Mouse (Mus musculus) cerebellum, adult (tissue): ENCODE measurements at regions not wholly inside any gene's neighbourhood (a gene's known extent, or its start where the extent isn't known, plus 50 kb on each side); places are given as distances from the start of the nearest gene placed in this dataset.

Experiments used
- ATAC-seq: cut with Nextera tagmentation; 2 replicates; pipeline ENCODE4 v1.9.2; 2017; ENCODE audit warnings: mild to moderate bottlenecking, moderate library complexity, mixed read lengths; ENCODE audit not compliant: insufficient number of reproducible peaks, low FRiP score, low TSS enrichment

DNA sequence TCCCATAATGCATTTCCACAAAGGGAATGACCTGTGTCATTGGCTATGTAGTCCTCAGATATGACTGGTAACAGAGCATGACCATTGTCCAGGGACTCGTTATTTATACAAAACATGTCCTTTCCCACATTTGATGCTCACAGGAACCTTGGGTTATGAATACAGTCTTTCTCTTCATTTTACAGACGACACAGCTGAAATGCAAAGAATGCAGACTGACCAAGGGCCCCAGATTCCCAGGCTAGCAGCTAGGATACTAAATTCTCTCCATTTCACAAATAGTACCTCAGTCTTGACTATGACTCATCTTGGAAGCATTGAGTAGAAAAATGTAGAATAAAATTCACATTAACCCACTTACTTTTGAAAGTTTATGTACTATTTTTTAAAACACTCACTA lies 182.7 kb upstream of the Sox4 start:
- no peak for ATAC-seq

DNA sequence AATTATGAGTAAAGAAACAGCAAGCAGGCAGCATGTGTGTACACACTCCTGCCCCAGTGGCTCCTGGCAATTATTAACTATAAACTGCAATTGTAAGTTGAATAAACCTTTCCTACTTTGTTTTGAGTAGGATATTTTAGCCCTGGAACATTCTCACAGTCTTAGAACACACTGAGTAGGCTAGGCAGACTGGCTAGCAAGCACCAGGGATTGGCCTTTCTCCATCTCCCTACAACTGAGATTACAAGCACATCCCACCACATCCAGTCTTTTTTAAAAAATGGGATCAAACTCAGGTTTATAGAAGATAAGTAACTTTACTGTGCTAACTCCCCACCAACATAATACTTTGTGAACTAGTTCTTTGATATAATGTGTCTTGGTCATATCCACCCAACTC lies 174.0 kb upstream of the Sox4 start:
- ATAC-seq, result no peak

DNA sequence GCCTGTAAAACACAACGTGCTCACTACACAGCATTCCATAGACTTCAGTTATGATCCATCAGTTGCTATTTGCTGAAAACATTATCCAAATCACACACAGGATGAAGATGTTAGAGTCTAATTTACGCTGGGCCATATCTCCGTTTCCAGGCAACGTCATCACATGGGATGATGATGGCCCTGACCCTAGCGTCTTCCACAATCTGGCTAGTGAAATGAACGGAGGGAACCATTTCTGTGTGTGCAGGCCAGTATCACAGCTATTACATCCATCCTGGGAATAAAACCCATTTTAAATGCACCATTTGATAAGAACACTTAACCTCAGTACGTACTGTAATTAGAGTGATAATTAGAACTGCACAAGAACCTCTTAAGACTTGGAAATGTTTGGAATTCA lies 170.0 kb upstream of the Sox4 start:
- no peak for ATAC-seq

DNA sequence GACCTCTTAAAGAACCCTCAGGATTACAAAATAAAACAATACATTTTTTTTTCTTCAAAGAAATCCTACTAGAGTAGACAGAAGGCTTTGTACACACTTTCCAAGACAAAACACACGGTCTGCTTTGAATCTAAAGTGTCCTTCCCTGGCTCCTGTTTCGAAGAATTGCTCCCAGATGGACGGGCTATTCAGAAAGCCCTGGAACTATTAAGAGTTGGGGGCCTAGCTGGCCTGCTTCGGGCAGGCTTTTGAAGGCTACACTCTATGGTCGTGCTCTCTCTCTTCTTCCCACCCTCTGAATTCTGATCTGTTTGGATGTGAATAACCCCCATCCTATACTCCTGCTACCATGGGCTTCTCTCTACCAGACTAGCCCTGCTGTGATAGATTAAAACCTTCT lies 167.6 kb upstream of the Sox4 start:
- ATAC-seq, result no peak

DNA sequence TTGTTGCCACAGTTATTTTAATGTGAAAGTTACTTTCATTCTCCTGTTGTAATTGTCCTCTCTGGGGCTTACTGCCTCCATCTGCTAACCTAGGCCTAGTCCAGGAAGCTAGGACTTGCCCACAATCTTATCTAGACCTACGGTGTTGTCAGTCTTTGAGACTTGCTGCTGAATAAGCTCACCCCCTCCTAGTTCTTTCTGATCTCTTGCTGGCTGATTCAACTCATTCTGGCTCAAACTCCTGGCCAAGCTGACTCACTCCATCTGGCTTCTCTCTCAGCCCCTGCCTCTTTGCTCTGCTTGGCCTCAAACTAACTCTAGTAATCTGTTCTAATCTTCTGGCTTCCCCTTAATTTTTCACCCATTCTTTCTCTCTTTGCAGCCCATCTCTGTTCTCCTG lies 165.8 kb upstream of the Sox4 start:
- no peak for ATAC-seq

DNA sequence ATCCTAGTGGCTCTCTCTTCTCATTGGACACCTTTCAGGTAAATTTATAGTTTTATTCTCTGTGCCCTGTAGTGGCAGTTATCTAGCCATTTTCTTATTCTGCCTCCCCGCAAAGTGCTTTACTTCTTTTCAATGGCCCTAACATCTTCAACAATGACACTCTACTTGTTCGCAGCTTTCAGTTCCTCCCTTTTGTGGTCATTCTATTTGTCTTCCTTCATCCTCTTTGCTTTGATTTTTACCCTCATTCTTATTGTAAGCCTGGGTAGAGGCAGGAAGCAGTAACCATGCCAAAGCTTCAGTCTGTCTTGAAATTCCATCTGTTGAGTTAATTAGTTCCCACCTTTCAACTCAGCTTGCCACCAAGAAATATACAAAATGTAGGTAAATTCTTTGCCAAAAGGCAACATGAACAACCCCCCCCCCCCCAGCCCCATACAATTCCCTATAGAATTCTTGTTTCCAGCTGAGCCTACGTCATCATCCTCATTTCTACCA lies 161.5 kb upstream of the Sox4 start:
- ATAC-seq, result peak; percentile 67

DNA sequence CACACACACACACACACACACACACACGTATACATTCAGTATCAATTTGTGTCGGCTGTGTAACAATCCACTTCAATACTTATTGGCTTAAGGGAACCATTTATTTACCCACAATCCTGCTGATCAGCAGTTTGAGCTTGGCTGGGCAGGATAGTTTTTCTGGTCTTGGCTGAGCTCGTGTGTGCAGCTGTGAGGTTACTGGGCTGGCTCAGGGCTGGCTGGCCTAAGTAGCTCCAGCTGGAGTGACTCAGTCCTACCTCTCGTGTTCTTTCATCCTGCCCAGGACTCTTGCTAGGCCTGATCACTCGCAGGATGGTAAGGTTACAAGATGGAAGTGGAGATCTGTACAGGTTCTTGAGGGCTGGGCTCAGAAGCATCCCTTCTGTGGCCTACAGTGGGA lies 156.6 kb upstream of the Sox4 start:
- no peak for ATAC-seq

DNA sequence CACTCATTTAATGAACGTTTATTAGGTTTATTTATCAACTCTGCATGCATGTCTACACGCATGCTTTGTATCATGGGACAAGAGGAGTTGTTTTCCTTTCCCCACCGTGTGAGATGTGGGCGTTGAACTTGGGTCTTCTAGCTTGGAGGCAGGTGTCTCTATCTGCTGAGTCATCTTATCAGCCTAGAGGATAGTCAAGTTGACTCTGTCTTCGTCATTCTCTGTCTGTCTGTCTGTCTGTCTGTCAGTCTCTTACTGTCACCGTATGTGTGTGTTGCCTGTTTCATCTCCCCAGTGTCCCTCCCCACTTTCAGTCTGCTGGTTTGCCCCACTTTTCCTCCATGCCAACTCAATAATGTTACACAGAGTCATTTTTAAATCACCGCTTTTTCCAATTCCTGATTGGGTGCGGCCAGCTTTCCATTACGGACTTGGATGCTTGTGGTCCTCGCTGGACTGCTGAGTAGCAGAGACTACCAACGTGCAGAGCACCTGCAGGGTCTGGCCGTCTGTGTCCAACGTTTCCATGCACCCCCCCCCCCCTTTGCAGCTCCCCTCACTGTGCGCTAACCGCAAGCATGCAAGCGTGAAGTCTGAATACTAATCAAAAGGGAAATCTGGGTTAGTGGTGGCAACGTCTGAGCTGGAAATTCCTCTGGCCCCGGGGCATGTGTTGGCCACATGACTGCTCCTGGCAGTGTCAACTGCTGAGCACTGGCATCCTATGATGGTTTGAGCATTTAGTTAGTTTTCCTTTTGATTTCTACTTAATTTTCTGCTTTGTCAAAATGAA lies 155.7 kb upstream of the Sox4 start:
- peak; percentile 63 for ATAC-seq

DNA sequence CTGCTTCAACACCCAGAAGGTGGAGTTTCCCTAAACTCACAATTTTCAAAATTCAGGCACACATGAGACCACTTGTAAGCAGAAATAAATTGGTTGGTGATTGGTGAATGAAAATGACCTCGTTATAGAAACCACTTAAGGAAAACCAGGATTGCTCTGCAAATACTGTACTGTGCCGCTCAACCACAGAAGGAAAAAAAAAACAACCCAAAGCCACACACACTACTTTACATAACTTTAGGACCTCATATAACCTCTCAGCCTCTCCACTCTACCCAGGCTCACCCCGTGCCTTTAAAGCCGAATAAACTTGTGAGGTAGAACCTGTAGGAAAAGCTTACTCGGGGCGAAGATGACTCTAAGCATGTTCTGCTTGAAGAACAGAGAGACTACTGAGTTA lies 154.7 kb upstream of the Sox4 start:
- no peak for ATAC-seq

DNA sequence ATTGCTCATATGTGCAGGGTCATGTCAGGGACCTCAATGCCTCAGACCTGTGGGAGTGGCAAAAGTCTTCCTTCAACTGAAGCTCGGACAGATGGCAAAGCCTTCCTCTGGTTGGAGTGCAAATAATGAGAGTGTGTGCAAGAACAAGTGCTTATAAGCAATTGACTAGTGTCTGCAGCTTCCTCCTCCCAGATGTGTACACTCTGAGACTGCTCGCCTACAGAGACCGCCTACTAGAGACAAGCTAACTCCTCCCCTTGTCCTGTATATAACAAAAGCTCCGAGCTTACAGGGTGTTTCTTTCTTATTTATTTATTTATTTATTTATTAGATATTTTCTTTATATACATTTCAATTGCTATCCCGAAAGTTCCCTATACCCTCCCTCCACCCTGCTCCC lies 138.7 kb upstream of the Sox4 start:
- ATAC-seq, result no peak

DNA sequence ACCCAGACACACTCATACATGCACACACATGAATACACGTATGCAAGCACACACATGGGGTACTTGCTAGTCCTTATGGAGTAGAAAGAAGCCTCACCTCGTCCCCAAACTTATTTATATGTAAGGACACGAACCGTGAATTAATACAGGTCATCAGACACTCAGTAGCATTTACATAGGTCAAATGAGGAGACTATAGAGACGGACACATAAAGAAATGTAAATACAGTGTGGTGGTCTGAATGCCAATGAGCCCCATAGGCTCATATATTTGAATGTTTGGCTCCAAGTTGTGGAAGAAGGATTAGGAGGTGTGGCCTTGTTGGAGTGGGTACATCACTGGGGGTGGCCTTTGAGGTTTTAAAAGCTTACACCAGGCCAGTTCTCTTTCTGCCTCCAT lies 133.3 kb upstream of the Sox4 start:
- no peak for ATAC-seq

DNA sequence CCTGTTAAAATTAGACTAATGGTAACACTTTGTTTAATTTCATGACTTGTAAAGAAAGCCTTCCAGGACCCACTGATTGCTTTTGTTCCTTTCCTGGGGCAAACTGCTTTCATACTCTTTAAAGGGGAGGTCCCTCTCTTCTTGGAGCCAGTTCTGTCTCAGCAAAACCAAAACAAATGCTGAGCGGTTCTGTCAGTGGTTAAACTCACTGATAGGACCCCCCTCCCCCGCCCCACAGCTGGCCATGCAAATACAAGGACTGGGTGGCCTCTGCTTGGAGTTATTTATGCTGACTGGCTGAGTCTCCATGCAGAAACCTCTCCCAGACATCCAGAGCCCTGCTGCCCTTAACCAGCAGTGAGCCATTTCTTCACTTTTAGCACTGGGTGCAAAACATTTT lies 127.6 kb upstream of the Sox4 start:
- no peak for ATAC-seq

DNA sequence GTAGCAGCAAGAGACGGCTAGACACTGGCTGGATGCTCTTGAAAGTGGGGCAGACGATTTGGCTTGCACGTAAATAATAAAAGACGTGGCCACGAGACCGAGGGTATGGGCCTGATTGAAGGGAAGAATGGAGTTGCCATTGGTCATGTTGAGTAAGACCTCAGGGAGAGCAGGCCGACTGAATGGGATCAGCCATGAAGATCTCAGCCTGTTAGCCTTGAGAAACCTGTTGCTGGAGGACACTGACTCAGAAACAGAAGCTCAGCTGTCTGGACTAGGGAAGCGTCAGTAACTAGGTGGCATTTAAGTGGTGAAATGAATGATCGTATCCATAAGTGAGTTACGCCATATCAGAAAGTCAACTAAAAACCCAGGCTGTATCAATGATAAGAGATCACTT lies 126.3 kb upstream of the Sox4 start:
- no peak for ATAC-seq

DNA sequence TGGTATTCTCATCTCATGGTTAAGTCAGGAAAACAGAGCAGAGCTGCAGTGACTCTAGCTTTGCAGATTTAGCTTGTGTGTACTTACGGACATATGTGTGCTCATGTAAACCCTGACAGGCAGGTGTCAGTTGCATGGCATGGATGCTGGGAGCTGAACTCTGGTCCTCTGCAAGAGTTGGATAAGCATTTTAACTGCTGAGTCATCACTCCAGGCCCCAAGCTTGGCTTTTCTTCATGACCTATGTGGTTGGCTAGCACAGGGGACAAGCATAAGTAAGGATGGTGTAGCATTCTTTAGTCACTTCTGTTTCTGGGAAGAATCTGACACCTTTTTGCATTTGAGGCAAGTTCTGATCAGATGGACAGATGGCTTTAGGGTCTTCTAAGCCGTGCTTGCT lies 120.1 kb upstream of the Sox4 start:
- ATAC-seq, result no peak

DNA sequence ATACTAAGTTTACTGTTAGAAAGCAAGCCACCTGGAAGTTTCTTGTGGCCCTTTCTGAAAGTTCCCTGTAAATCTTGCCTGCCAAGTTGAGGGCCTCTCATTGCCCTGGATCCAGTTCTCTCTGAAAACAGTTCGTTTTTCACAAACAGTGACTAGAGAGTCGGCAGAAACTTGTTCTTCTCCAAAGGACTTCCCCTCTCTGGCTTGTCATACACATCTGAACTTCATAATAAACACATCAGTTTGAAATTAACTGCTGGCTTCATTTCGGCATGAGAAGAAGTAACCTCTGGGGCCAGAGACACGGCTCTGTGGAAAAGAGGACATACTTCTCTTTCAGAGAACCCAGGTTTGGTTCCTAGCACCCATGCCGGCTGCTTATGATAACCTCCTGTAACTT lies 110.4 kb upstream of the Sox4 start:
- no peak for ATAC-seq

DNA sequence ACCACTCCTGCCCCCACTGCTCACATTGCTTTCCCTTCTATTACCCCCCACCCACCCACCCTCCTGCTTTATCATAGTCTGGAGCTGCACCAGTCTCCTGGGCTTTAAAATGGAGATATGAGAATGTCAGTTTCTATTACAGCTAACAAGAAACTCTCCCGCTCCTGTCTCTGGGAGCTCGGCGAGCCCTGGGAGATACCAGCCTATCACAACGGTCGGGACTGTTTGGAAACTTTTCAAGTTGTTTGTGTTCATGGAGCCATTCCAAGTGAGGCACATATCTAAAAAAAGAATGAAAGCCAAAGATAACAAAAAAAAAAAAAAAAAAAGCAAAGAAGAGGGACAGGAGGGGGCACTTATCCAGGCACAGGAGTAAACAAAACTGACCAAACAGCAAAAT lies 105.2 kb upstream of the Sox4 start:
- ATAC-seq, result no peak

DNA sequence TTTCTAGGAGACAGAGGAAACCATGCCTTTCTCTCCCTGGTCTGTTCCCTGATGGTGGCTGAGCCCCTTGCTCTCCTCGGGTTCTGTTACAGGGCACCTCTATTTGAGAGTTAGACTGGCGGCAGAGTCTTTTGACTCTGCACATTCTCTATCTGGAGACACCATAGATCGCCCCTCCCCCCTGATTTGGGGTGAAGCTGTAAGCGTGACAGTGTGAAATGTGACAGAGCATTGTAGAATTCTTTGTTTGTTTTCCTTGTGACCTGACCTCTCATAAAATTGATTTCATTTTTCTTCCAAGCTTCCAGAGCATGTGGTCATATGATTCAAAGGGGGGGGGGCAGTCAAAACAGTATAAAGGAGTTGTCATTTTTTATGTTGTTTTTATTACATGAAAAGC lies 96.2 kb upstream of the Sox4 start:
- ATAC-seq, result no peak

DNA sequence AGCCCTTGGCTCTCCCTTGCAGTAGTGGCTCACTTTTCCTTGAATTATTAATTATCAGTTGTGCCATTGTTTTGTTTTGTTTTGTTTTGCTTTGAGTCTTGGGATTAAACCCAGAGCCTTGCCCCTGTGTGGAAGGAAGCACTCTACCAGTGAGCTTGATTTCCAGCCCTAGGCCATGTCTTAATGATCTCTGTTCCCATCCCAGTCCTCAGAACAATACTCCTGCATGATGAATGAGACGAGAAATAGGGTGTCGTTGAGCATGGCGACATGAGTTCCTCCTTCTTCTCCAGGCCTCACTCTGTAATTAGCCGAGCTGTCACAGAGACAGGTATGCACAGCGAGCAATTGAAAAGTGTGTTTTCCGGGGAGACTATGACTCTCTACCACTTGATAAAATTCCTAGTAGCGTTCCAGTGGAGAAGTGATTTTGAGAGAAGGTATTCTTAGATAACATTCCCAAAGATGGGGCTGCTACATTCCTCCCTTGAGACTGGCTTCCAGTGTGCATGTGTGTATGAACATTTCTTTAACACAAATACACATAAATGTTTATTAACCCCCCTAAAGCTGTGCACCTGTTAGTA lies 95.6 kb upstream of the Sox4 start:
- ATAC-seq, result no peak

DNA sequence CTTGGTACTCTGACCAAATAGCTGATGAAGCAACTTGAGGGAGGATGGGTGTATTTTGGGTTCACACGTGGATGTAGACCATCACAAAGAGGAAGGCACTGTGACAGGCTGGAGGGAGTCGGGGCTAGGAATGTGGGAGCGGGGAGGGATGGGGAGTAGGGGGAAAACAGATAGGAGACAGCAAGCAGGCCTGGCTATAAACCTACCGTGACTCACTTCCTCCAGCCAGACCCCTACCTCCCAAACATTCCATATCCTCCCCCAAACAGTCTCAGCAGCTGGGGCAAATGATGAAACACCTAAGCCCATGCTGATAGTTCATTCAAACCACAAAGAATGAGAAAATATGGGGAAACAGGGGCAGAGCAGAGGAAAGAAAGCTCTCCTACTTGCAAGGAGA lies 91.1 kb upstream of the Sox4 start:
- no peak for ATAC-seq

DNA sequence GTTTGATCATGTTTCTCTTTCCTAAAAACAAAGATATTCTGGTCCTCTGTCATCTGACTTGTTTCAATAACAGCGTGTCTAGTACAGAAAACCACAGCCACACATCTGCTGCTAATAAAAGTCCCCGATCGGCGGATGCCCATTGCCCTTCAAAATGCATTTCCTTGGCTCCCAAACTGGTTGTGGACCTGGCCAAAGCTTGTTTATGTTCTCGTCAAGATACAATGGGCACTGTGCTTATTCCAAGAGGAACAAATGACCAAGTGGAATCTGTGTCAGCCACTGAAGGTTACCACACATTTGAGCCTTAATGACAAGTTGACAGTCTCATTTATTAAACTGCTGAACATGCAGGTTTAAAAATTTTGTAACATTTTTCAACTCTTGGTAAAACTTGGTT lies 86.8 kb upstream of the Sox4 start:
- no peak for ATAC-seq

DNA sequence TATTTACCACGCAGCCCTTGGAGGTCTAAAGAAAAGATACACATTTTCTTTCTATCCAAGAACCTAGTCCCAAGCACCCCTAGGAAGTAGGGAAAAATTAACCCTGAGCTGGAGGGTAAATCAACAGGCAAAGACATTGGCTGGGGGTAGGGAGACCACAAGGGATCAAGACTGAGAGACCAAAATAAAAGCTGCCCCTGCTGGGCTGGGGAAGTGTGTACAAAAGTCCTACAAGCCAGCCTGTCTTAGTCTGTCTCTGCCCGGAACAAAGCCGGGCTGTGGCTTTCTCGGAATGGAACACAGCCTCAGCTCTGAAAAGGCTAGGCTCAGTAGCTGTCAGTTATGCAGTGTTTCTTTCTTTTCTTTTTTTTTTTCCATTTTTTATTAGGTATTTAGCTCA lies 81.4 kb upstream of the Sox4 start:
- ATAC-seq, result no peak

DNA sequence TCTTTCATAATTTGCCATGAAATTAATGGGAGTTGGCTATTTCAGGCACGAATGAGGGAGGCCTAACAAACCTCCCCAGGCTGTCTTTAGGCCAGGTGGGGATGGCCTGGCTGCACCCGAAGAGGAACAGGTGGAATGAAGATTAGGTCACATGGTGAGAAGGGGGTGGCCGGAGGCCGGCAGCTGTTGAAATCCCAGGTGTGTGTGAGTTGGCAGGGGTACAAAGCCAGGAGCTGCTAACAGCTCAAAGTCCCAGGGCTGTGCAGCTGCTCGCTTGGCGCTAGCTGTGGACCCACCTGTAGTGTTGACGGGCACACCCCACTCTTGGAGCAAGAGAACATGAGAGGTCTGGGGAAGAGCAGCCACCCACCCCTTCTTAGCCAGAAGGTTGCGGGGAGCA lies 80.9 kb upstream of the Sox4 start:
- no peak for ATAC-seq
